ENCODE assay signal across 21 mouse cellular contexts in the genomic region with DNA sequence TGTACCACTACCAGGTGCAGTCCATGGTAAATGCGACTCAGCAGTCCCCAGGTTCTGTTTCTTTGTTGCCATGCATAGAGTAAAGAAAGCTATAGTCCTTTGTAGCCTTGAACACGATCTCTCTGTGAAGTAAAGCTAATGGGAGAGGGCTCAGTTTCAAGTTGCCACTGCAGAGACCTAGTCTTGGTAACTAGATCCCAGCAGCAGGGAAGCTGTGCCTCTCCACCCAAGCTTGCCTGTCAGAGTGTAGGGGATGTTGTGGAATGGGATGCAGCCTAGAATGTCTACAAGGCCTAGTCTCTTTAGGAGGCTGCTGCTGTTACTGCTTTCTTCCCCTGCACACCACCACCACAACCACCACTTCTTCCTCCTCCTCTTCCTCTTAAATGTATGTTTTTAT.
DNase-seq lines count a peak whose midpoint lies in the region; ATAC-seq and TF ChIP-seq lines count a peak whose summit lies in the region.
"Had no signal": no experiment of that assay in that cellular context is flagged by ENCODE, and none has a peak within 500 bp of the region (broad histone marks: within the 10 kb centered on the region; RNA-seq: fewer than 3 reads in every experiment).

No protein-coding gene starts in this region.

- no peak for ATAC-seq in kidney, postnatal 0 days (replicated peaks; ENCODE audit: low FRiP score, low read depth)
- peak; percentile 30; the same call in 1 of the 2 replicates for ATAC-seq in limb, embryonic 13.5 days (ENCODE audit: low FRiP score, low read depth)
- ATAC-seq: CD4-positive, CD25-positive, alpha-beta regulatory T cell, adult 4 months; forebrain, embryonic 14.5 days; inflammation-experienced regulatory T-cells, adult 6 months had no signal

- H3K4me3 ChIP-seq in gastrocnemius, adult 2 months: no peak overlapping the region
- H3K4me3 ChIP-seq in kidney, postnatal 0 days (replicated peaks; ENCODE audit: low read depth, low read length): no peak overlapping the region
- H3K4me3 ChIP-seq in limb, embryonic 13.5 days: no peak overlapping the region
- H3K4me3 ChIP-seq: hindbrain, embryonic 12.5 days had no signal

- H3K4me1 ChIP-seq in kidney, postnatal 0 days (replicated peaks; ENCODE audit: insufficient read depth, low read length): no peaks in the 10 kb centered on the region; the same call in 1 of the 2 replicates
- peaks cover 34% of the 10 kb centered on the region for H3K4me1 ChIP-seq in limb, embryonic 13.5 days

- intact Hi-C loops in gastrocnemius, adult 2 months (cut with DNase I): no loop called here

- no peaks in the 10 kb centered on the region for H3K9me3 ChIP-seq in kidney, postnatal 0 days (replicated peaks; ENCODE audit: low read length)
- no peaks in the 10 kb centered on the region for H3K9me3 ChIP-seq in limb, embryonic 13.5 days
- H3K9me3 ChIP-seq: hindbrain, embryonic 12.5 days had no signal

- peak overlapping the region; percentile 46 for H3K27ac ChIP-seq in gastrocnemius, adult 2 months
- no peak overlapping the region for H3K27ac ChIP-seq in kidney, postnatal 0 days
- 0 out of 2 replicates have a peak overlapping the region, but pooled peaks have one; percentile 39 for H3K27ac ChIP-seq in limb, embryonic 13.5 days
- H3K27ac ChIP-seq: hindbrain, embryonic 12.5 days had no signal

- DNase-seq in gastrocnemius, adult 2 months: no peak
- DNase-seq in gastrocnemius, postnatal 10 days: no peak
- peak; percentile 65 for DNase-seq in kidney, postnatal 0 days (ENCODE audit: low spot score)
- no peak for DNase-seq in kidney, postnatal 36 days
- peak; percentile 40 for DNase-seq in ZHBTc4 (ENCODE audit: low read depth, low spot score)
- no peak for DNase-seq in spleen, adult 12 weeks (ENCODE audit: low spot score)
- DNase-seq: adrenal gland, postnatal 10 days; cerebellum, adult 8-10 months; cerebellum, postnatal 36 days; gastrocnemius, postnatal 14 days; heart, adult 11 months; kidney, adult 8-10 months; lung, postnatal 4 days; midbrain, embryonic 14.5 days; thymus, postnatal 14 days had no signal

- no peak overlapping the region for H3K4me2 ChIP-seq in kidney, postnatal 0 days (ENCODE audit: low read length)
- no peak overlapping the region for H3K4me2 ChIP-seq in limb, embryonic 13.5 days (replicated peaks)
- H3K4me2 ChIP-seq: heart, embryonic 11.5 days; hindbrain, embryonic 12.5 days had no signal

- 48% methylated on average over 2 of the region's 2 CpGs for WGBS in kidney, postnatal 0 days
- WGBS in limb, embryonic 13.5 days: 48% methylated on average over 2 of the region's 2 CpGs

- H3K9ac ChIP-seq in kidney, postnatal 0 days (ENCODE audit: low read depth, low read length): no peak overlapping the region
- H3K9ac ChIP-seq in limb, embryonic 13.5 days: no peak overlapping the region
- H3K9ac ChIP-seq: hindbrain, embryonic 12.5 days had no signal

- TF ChIP-seq CTCF in gastrocnemius, adult 2 months (IDR thresholded peaks at IDR 0.05): no peak
- TF ChIP-seq CTCF in kidney, postnatal 0 days (IDR thresholded peaks at IDR 0.05; ENCODE audit: low read depth): no peak

- H3K27me3 ChIP-seq in kidney, postnatal 0 days (ENCODE audit: insufficient read depth, low read length): no peaks in the 10 kb centered on the region
- H3K27me3 ChIP-seq in limb, embryonic 13.5 days: no peaks in the 10 kb centered on the region
- H3K27me3 ChIP-seq: hindbrain, embryonic 12.5 days had no signal

- no peaks in the 10 kb centered on the region for H3K36me3 ChIP-seq in kidney, postnatal 0 days (ENCODE audit: insufficient read depth, low read length)
- no peaks in the 10 kb centered on the region for H3K36me3 ChIP-seq in limb, embryonic 13.5 days
- H3K36me3 ChIP-seq: hindbrain, embryonic 12.5 days had no signal

Comparison
In these comparisons a context has a peak if more than half of its experiments do, and no peak if none do; other contexts are left out.
1. DNase-seq: peak in kidney, postnatal 0 days (single experiment) and ZHBTc4 (single experiment); none in gastrocnemius, adult 2 months (single experiment), gastrocnemius, postnatal 10 days (single experiment), kidney, postnatal 36 days (0 of 2) and spleen, adult 12 weeks (single experiment).